Mouse (Mus musculus) heart, embryonic 13.5 days (tissue): ENCODE data around the gene Trpm5. TPM values are rescaled to one million over a fixed set of nuclear protein-coding genes. Genes with fewer than 3 reads are reported as not detected.

Source experiments
- ATAC-seq: fragments of 200-750 bp; cut with Nextera tagmentation; 2 replicates; pipeline ENCODE4 v1.8.0; 2017; ENCODE audit warnings: moderate TSS enrichment; ENCODE audit not compliant: insufficient number of reproducible peaks, low FRiP score, low TSS enrichment; ENCODE audit errors: extremely low read depth
- H3K27ac ChIP-seq: fragments of 300-500 bp; sonication (generic); replicated peaks from 2 replicates; pipeline ENCODE4 v1.5.1; 2015; ENCODE audit warnings: moderate library complexity, mild to moderate bottlenecking, inconsistent platforms
- H3K27me3 ChIP-seq: fragments of 300-500 bp; sonication (generic); replicated peaks from 2 replicates; pipeline ENCODE4 v1.6.1; 2015; ENCODE audit warnings: mild to moderate bottlenecking, inconsistent platforms
- H3K36me3 ChIP-seq: fragments of 300-500 bp; sonication (generic); 2 replicates; pipeline ENCODE4 v1.6.1; 2015; ENCODE audit warnings: mild to moderate bottlenecking, inconsistent platforms
- H3K4me1 ChIP-seq: fragments of 300-500 bp; sonication (generic); 2 replicates; pipeline ENCODE4 v1.6.1; 2015; ENCODE audit warnings: inconsistent platforms
- H3K4me2 ChIP-seq: fragments of 300-500 bp; sonication (generic); 2 replicates; pipeline ENCODE4 v1.6.1; 2015; ENCODE audit warnings: inconsistent platforms, mild to moderate bottlenecking, moderate library complexity
- H3K4me3 ChIP-seq: fragments of 300-500 bp; sonication (generic); 2 replicates; pipeline ENCODE4 v1.5.1; 2015; ENCODE audit warnings: moderate library complexity, mild to moderate bottlenecking, inconsistent platforms
- H3K9ac ChIP-seq: fragments of 300-500 bp; sonication (generic); 2 replicates; pipeline ENCODE4 v1.6.1; 2015; ENCODE audit warnings: inconsistent platforms, mild to moderate bottlenecking, moderate library complexity
- H3K9me3 ChIP-seq: fragments of 300-500 bp; sonication (generic); 2 replicates; pipeline ENCODE4 v1.6.1; 2016; ENCODE audit warnings: inconsistent platforms
- WGBS: fragments of 180-500 bp; shearing (Covaris S2); methylation state at CpG from one replicate; pipeline ENCODE4 v1.1.7; 2015; ENCODE audit warnings: mixed read lengths; 5-methylcytosine and 5-hydroxymethylcytosine counted together
- polyA plus RNA-seq: library from polyadenylated mRNA; unstranded; fragments of >200 nt; fragmentation: Nextera tagmentation; extraction: Ambion mirVana; gene quantifications from 2 replicates; pipeline ENCODE4 v1.2.1, GENCODE M21; 2015

Gene Trpm5
- polyA plus RNA-seq, 1 experiment from 2014 or later = 4.4 TPM

- Histone ChIP-seq H3K4me3 (no peak overlapping the region), H3K4me1 (peaks cover 31% of the 10 kb centered on the region), H3K27ac (no peak overlapping the region), H3K27me3 (no peaks in the 10 kb centered on the region), H3K36me3 (peaks cover 7% of the 10 kb centered on the region), H3K9me3 (no peaks in the 10 kb centered on the region), H3K9ac (no peak overlapping the region), H3K4me2 (no peak overlapping the region)
- WGBS = 70% methylated on average over 3 of the region's 3 CpGs
- ATAC-seq = no peak
Measured at GRCm38 (mm10) chr7:143020764-143021163, 73.7 kb downstream of the Trpm5 start.

- no peaks in the 10 kb centered on the region for H3K9me3 ChIP-seq
- H3K4me1 ChIP-seq = peaks cover 38% of the 10 kb centered on the region
- no peak overlapping the region for H3K9ac ChIP-seq
- H3K36me3 ChIP-seq = peaks cover 2% of the 10 kb centered on the region
- no peak overlapping the region for H3K27ac ChIP-seq
- no peak for ATAC-seq
- no peaks in the 10 kb centered on the region for H3K27me3 ChIP-seq
- H3K4me2 ChIP-seq = no peak overlapping the region
- H3K4me3 ChIP-seq = no peak overlapping the region
Measured at GRCm38 (mm10) chr7:143020040-143020439, 74.4 kb downstream of the Trpm5 start.

Other genes with a start within 250 kb of the Trpm5 start
- 0.36 and 0.76 TPM in 2 replicates for gene Th, start 163.5 kb downstream of the Trpm5 start, polyA plus RNA-seq
- gene Ascl2, start 125.4 kb downstream of the Trpm5 start, polyA plus RNA-seq = 0.33 and 0.52 TPM in 2 replicates
- gene Tspan32, start 89.6 kb downstream of the Trpm5 start, polyA plus RNA-seq = 4.9 and 5.9 TPM in 2 replicates
- gene Cd81, start 41.9 kb downstream of the Trpm5 start, polyA plus RNA-seq = 750 and 845 TPM in 2 replicates
- gene Tssc4, start 25.4 kb downstream of the Trpm5 start, polyA plus RNA-seq = 58.2 and 60.7 TPM in 2 replicates
- 15.0 and 15.6 TPM in 2 replicates for gene Kcnq1, start 11.7 kb upstream of the Trpm5 start, polyA plus RNA-seq